In genomic region chr10:80665016-80665380, GRCm38 (mm10) we compare ENCODE assay signal across 8 mouse cellular contexts. TPM values are rescaled to one million over a fixed set of nuclear protein-coding genes. Genes with fewer than 3 reads are reported as not detected.
A peak's percentile ranks its signal among the peaks of the same experiment; 100 is the strongest.
DNase-seq lines count a peak whose midpoint lies in the region; ATAC-seq and TF ChIP-seq lines count a peak whose summit lies in the region.

No protein-coding gene starts in this region.

- peak; percentile 52 for ATAC-seq in intestine, embryonic 15.5 days
- ATAC-seq in liver, postnatal 0 days = peak; percentile 82
- ATAC-seq in forebrain, embryonic 12.5 days (ENCODE audit: low FRiP score) = no peak

- peak overlapping the region; percentile 45 for H3K4me2 ChIP-seq in intestine, embryonic 15.5 days (replicated peaks)
- H3K4me2 ChIP-seq in liver, postnatal 0 days (ENCODE audit: low read depth, low read length) = peak overlapping the region; percentile 60
- H3K4me2 ChIP-seq in forebrain, embryonic 12.5 days = no peak overlapping the region

- H3K4me3 ChIP-seq in intestine, embryonic 15.5 days (replicated peaks) = no peak overlapping the region
- H3K4me3 ChIP-seq in liver, postnatal 0 days (ENCODE audit: low read depth, low read length) = no peak overlapping the region
- no peak overlapping the region for H3K4me3 ChIP-seq in forebrain, embryonic 12.5 days (replicated peaks)

- no peaks in the 10 kb centered on the region for H3K9me3 ChIP-seq in intestine, embryonic 15.5 days
- H3K9me3 ChIP-seq in liver, postnatal 0 days (ENCODE audit: low read length) = no peaks in the 10 kb centered on the region
- no peaks in the 10 kb centered on the region for H3K9me3 ChIP-seq in forebrain, embryonic 12.5 days

- 0 out of 2 replicates have a peak overlapping the region, but pooled peaks have one; percentile 18 for H3K9ac ChIP-seq in intestine, embryonic 15.5 days
- peak overlapping the region; percentile 50 for H3K9ac ChIP-seq in liver, postnatal 0 days (replicated peaks)
- H3K9ac ChIP-seq in forebrain, embryonic 12.5 days = no peak overlapping the region

- peaks cover 30% of the 10 kb centered on the region for H3K4me1 ChIP-seq in intestine, embryonic 15.5 days (replicated peaks)
- peaks cover 35% of the 10 kb centered on the region for H3K4me1 ChIP-seq in liver, postnatal 0 days (ENCODE audit: insufficient read depth)
- H3K4me1 ChIP-seq in forebrain, embryonic 12.5 days = peaks cover 18% of the 10 kb centered on the region

- peak overlapping the region; percentile 82 for H3K27ac ChIP-seq in intestine, embryonic 15.5 days
- peak overlapping the region; percentile 93 for H3K27ac ChIP-seq in liver, postnatal 0 days (ENCODE audit: low read depth)
- H3K27ac ChIP-seq in forebrain, embryonic 12.5 days = no peak overlapping the region; the same call in 1 of the 2 replicates

- no peak for TF ChIP-seq EP300 in liver, postnatal 0 days (IDR thresholded peaks at IDR 0.05; ENCODE audit: low read depth)

- no peak for TF ChIP-seq CTCF in liver, postnatal 0 days (IDR thresholded peaks at IDR 0.05; ENCODE audit: low read depth)

- H3K36me3 ChIP-seq in intestine, embryonic 15.5 days = peaks cover 34% of the 10 kb centered on the region
- peaks cover 43% of the 10 kb centered on the region for H3K36me3 ChIP-seq in liver, postnatal 0 days (replicated peaks; ENCODE audit: insufficient read depth, low read length)
- peaks cover 46% of the 10 kb centered on the region for H3K36me3 ChIP-seq in forebrain, embryonic 12.5 days (replicated peaks)

- WGBS in intestine, embryonic 15.5 days = 11% methylated on average over 10 of the region's 10 CpGs
- WGBS in liver, postnatal 0 days (ENCODE audit: insufficient replicate concordance) = 12% methylated on average over 10 of the region's 10 CpGs
- WGBS in forebrain, embryonic 12.5 days = 21% methylated on average over 10 of the region's 10 CpGs

- no peaks in the 10 kb centered on the region for H3K27me3 ChIP-seq in intestine, embryonic 15.5 days (replicated peaks)
- no peaks in the 10 kb centered on the region for H3K27me3 ChIP-seq in liver, postnatal 0 days (ENCODE audit: insufficient read depth, low read length)
- no peaks in the 10 kb centered on the region for H3K27me3 ChIP-seq in forebrain, embryonic 12.5 days

- intact Hi-C loops in left cerebral cortex, postnatal 14 days (cut with DNase I) = no loop called here

- DNase-seq in CD4-positive, CD25-positive, alpha-beta regulatory T cell, adult 2 months (ENCODE audit: low read depth, low spot score) = peak; percentile 70
- DNase-seq in NIH3T3 (ENCODE audit: low read depth) = peak; percentile 72
- DNase-seq in gastrocnemius, adult 8-10 months (ENCODE audit: low spot score in 2 of 2) = peak; percentile 83
- peak; percentile 73 for DNase-seq in liver, postnatal 0 days
- DNase-seq in left cerebral cortex, postnatal 14 days (ENCODE audit: low spot score in 2 of 2) = no peak
- no peak for DNase-seq in cerebellum, postnatal 4 days (ENCODE audit: low spot score in 2 of 2)

RNA-seq across cellular contexts. Expression of gene Btbd2, which starts 8.1 kb away (rescaled TPM):
- total RNA-seq in gastrocnemius, adult 8-10 months (2022) = 10 to 100 TPM; 36.7 to 40.7 (median 39.7) TPM
- polyA plus RNA-seq in intestine, embryonic 15.5 days (2015; fragmentation: Nextera tagmentation; extraction: Ambion mirVana) = 54.9 and 62.4 TPM in 2 replicates
- polyA plus RNA-seq in liver, postnatal 0 days (2015; fragmentation: Nextera tagmentation; extraction: Ambion mirVana) = 10.7 and 11.5 TPM in 2 replicates
- 10 to 100 TPM; 88.3 to 93.5 TPM for total RNA-seq in left cerebral cortex, postnatal 14 days (2021)
- polyA plus RNA-seq in forebrain, embryonic 12.5 days (2016; fragmentation: Nextera tagmentation; extraction: Ambion mirVana) = 84.3 and 85.1 TPM in 2 replicates

RNA-seq across cellular contexts. Expression of gene Mknk2, which starts 12.9 kb away (rescaled TPM):
- 100 to 1,000 TPM; 226 to 292 (median 253) TPM for total RNA-seq in gastrocnemius, adult 8-10 months (2022)
- polyA plus RNA-seq in intestine, embryonic 15.5 days (2015; fragmentation: Nextera tagmentation; extraction: Ambion mirVana) = 68.8 and 73.0 TPM in 2 replicates
- 45.8 and 46.1 TPM in 2 replicates for polyA plus RNA-seq in liver, postnatal 0 days (2015; fragmentation: Nextera tagmentation; extraction: Ambion mirVana)
- 10 to 100 TPM; 38.4 to 46.7 TPM for total RNA-seq in left cerebral cortex, postnatal 14 days (2021)
- 74.4 and 75.4 TPM in 2 replicates for polyA plus RNA-seq in forebrain, embryonic 12.5 days (2016; fragmentation: Nextera tagmentation; extraction: Ambion mirVana)

RNA-seq across cellular contexts. Expression of gene Mob3a, which starts 36.8 kb away (rescaled TPM):
- total RNA-seq in gastrocnemius, adult 8-10 months (2022) = 1 to 10 TPM; 2.6 to 3.6 (median 3.4) TPM
- polyA plus RNA-seq in intestine, embryonic 15.5 days (2015; fragmentation: Nextera tagmentation; extraction: Ambion mirVana) = 40.4 and 43.0 TPM in 2 replicates
- polyA plus RNA-seq in liver, postnatal 0 days (2015; fragmentation: Nextera tagmentation; extraction: Ambion mirVana) = 14.7 and 17.3 TPM in 2 replicates
- 10 to 100 TPM; 15.0 to 20.2 TPM for total RNA-seq in left cerebral cortex, postnatal 14 days (2021)
- polyA plus RNA-seq in forebrain, embryonic 12.5 days (2016; fragmentation: Nextera tagmentation; extraction: Ambion mirVana) = 52.4 and 54.1 TPM in 2 replicates

RNA-seq across cellular contexts. Expression of gene Izumo4, which starts 37.0 kb away (rescaled TPM):
- 1 to 10 TPM; 1.0 to 3.1 (median 2.7) TPM for total RNA-seq in gastrocnemius, adult 8-10 months (2022)
- 22.3 and 26.5 TPM in 2 replicates for polyA plus RNA-seq in intestine, embryonic 15.5 days (2015; fragmentation: Nextera tagmentation; extraction: Ambion mirVana)
- polyA plus RNA-seq in liver, postnatal 0 days (2015; fragmentation: Nextera tagmentation; extraction: Ambion mirVana) = 7.9 and 10.4 TPM in 2 replicates
- total RNA-seq in left cerebral cortex, postnatal 14 days (2021) = 10 to 100 TPM; 52.8 to 55.3 TPM
- 20.6 and 21.6 TPM in 2 replicates for polyA plus RNA-seq in forebrain, embryonic 12.5 days (2016; fragmentation: Nextera tagmentation; extraction: Ambion mirVana)

RNA-seq across cellular contexts. Expression of gene Csnk1g2, which starts 42.4 kb away (rescaled TPM):
- total RNA-seq in gastrocnemius, adult 8-10 months (2022) = 100 to 1,000 TPM; 124 to 147 (median 144) TPM
- polyA plus RNA-seq in intestine, embryonic 15.5 days (2015; fragmentation: Nextera tagmentation; extraction: Ambion mirVana) = 134 and 152 TPM in 2 replicates
- polyA plus RNA-seq in liver, postnatal 0 days (2015; fragmentation: Nextera tagmentation; extraction: Ambion mirVana) = 41.4 and 45.8 TPM in 2 replicates
- total RNA-seq in left cerebral cortex, postnatal 14 days (2021) = 100 to 1,000 TPM; 188 to 196 TPM
- polyA plus RNA-seq in forebrain, embryonic 12.5 days (2016; fragmentation: Nextera tagmentation; extraction: Ambion mirVana) = 146 and 161 TPM in 2 replicates

Comparison
In these comparisons a context has a peak if more than half of its experiments do, and no peak if none do; other contexts are left out.
1. DNase-seq: peak in CD4-positive, CD25-positive, alpha-beta regulatory T cell, adult 2 months (single experiment), NIH3T3 (single experiment), gastrocnemius, adult 8-10 months (2 of 2) and liver, postnatal 0 days (single experiment); none in left cerebral cortex, postnatal 14 days (0 of 2) and cerebellum, postnatal 4 days (0 of 2).